In genomic region chr4:126839873-126840272, GRCm38 (mm10) we compare ENCODE assay signal across 8 mouse cellular contexts.
DNase-seq lines count a peak whose midpoint lies in the region; ATAC-seq lines count a peak whose summit lies in the region.

No protein-coding gene starts in this region.

- no peak overlapping the region for H3K4me3 ChIP-seq in forebrain, embryonic 14.5 days (ENCODE audit: low read depth, low read length)

- WGBS in forebrain, embryonic 14.5 days, result 19% methylated on average over 7 of the region's 7 CpGs

- no peak overlapping the region for H3K9ac ChIP-seq in forebrain, embryonic 14.5 days (ENCODE audit: low read length)

- H3K27ac ChIP-seq in forebrain, embryonic 14.5 days (ENCODE audit: low read depth, low read length), result no peak overlapping the region

- no peak overlapping the region for H3K4me2 ChIP-seq in forebrain, embryonic 14.5 days (ENCODE audit: low read length)

- H3K4me1 ChIP-seq in forebrain, embryonic 14.5 days (ENCODE audit: control insufficient read depth, insufficient read depth, low read length), result no peaks in the 10 kb centered on the region

- H3K36me3 ChIP-seq in forebrain, embryonic 14.5 days (ENCODE audit: control insufficient read depth, insufficient read depth, low read length), result peaks cover 61% of the 10 kb centered on the region

- peak; percentile 50 for ATAC-seq in forebrain, embryonic 14.5 days
- ATAC-seq in hematopoietic stem cell, adult 5-6 weeks (replicated peaks in 1 of 2; ENCODE audit: insufficient read depth in 1 of 2, low FRiP score in 2 of 2, low TSS enrichment in 1 of 2, low read depth in 1 of 2, poor library complexity in 2 of 2, severe bottlenecking in 2 of 2), result peak; percentile 65 to 85

- no peaks in the 10 kb centered on the region for H3K9me3 ChIP-seq in forebrain, embryonic 14.5 days (replicated peaks; ENCODE audit: control insufficient read depth, low read length)

- peak; percentile 55 for DNase-seq in MEL-GATA-1-ER (ENCODE audit: extremely low read depth, low read depth)
- DNase-seq in c-Kit-negative CD71-positive TER-119-positive erythroid progenitor cells, embryonic 14.5 days (ENCODE audit: low read depth, low spot score), result peak; percentile 39
- DNase-seq in forebrain, embryonic 14.5 days (ENCODE audit: low spot score), result peak; percentile 91
- DNase-seq in layer of hippocampus, postnatal 14 days (ENCODE audit: low spot score in 2 of 2), result peak; percentile 83 to 89
- peak; percentile 76 for DNase-seq in lung, postnatal 25 days (ENCODE audit: low spot score)
- peak; percentile 73 for DNase-seq in retina, postnatal 7 days (ENCODE audit: low read depth, low spot score)
- DNase-seq in thymus, postnatal 36 days, result peak; percentile 67 to 77

- no peaks in the 10 kb centered on the region for H3K27me3 ChIP-seq in forebrain, embryonic 14.5 days (replicated peaks; ENCODE audit: control insufficient read depth, insufficient read depth, low read length)

Comparison
In these comparisons a context has a peak if more than half of its experiments do, and no peak if none do; other contexts are left out.
1. DNase-seq: peak in every context shown above with its lines; median percentile 91 in forebrain, embryonic 14.5 days; 86 in layer of hippocampus, postnatal 14 days; 76 in lung, postnatal 25 days; 73 in retina, postnatal 7 days; 72 in thymus, postnatal 36 days; 55 in MEL-GATA-1-ER; 39 in c-Kit-negative CD71-positive TER-119-positive erythroid progenitor cells, embryonic 14.5 days.